ENCODE assay signal across 8 mouse cellular contexts in the genomic region with DNA sequence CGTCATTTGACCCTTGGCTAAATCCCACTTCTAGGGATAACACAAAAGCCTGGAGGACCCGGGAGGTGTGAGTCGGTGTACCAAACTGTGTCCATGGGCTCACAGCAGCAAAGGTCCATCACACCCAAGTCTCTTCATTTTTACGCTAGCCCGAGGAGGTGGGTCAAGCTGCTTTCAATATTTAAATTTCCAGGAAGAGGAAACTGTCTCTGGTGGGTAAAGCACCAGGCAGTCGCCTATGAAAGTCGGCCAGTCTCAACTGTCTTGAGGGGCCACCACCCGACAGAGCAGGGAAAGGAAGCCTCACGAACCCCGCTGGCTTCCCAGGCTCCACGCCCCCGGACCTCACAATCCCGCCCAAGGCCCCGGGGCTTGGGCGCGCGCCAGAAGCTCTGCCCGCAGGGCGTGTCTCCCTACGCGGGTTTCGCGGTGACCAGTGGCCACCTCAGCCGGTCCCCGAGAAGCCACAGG. TPM values are rescaled to one million over a fixed set of nuclear protein-coding genes. Genes with fewer than 3 reads are reported as not detected.
DNase-seq lines count a peak whose midpoint lies in the region; ATAC-seq and TF ChIP-seq lines count a peak whose summit lies in the region.

No protein-coding gene starts in this region.

- no peaks in the 10 kb centered on the region for H3K27me3 ChIP-seq in lung, embryonic 14.5 days (ENCODE audit: insufficient read depth, low read length)
- no peaks in the 10 kb centered on the region for H3K27me3 ChIP-seq in forebrain, embryonic 11.5 days (ENCODE audit: control insufficient read depth, insufficient read depth, low read length)
- no peaks in the 10 kb centered on the region for H3K27me3 ChIP-seq in kidney, embryonic 14.5 days (ENCODE audit: control insufficient read depth, insufficient read depth, low read length)
- no peaks in the 10 kb centered on the region for H3K27me3 ChIP-seq in megakaryocyte, embryonic 14.5 days (replicated peaks)
- H3K27me3 ChIP-seq in splenic B cell, adult 2 months (ENCODE audit: control insufficient read depth, insufficient read depth, low read length, poor library complexity, severe bottlenecking): no peaks in the 10 kb centered on the region

- DNase-seq in lung, embryonic 14.5 days: peak; percentile 77
- no peak for DNase-seq in lung, postnatal 4 days
- DNase-seq in ZHBTc4 (ENCODE audit: low read depth, low spot score): peak; percentile 71
- no peak for DNase-seq in forebrain, embryonic 11.5 days (ENCODE audit: low spot score)
- DNase-seq in splenic B cell, adult 2 months (ENCODE audit: low read depth, low spot score): peak; percentile 62
- DNase-seq in layer of hippocampus, adult 18-20 months (ENCODE audit: low spot score in 2 of 2): no peak

- TF ChIP-seq CTCF in lung, embryonic 14.5 days (IDR thresholded peaks at IDR 0.05; ENCODE audit: low read depth): no peak

- peak; percentile 67 for ATAC-seq in lung, embryonic 14.5 days (ENCODE audit: insufficient read depth)
- peak; percentile 52 for ATAC-seq in forebrain, embryonic 11.5 days (replicated peaks; ENCODE audit: low FRiP score)
- ATAC-seq in kidney, embryonic 14.5 days (ENCODE audit: low FRiP score, low TSS enrichment): peak; percentile 69

- H3K4me3 ChIP-seq in lung, embryonic 14.5 days (ENCODE audit: low read depth, low read length): peak overlapping the region; percentile 89
- peak overlapping the region; percentile 93 for H3K4me3 ChIP-seq in forebrain, embryonic 11.5 days (ENCODE audit: low read depth, low read length)
- H3K4me3 ChIP-seq in kidney, embryonic 14.5 days (ENCODE audit: low read length): peak overlapping the region; percentile 86
- peak overlapping the region; percentile 97 for H3K4me3 ChIP-seq in megakaryocyte, embryonic 14.5 days (replicated peaks)

- H3K9me3 ChIP-seq in lung, embryonic 14.5 days (ENCODE audit: low read depth, low read length): no peaks in the 10 kb centered on the region
- H3K9me3 ChIP-seq in forebrain, embryonic 11.5 days (ENCODE audit: control insufficient read depth, low read length): no peaks in the 10 kb centered on the region
- H3K9me3 ChIP-seq in kidney, embryonic 14.5 days (ENCODE audit: control insufficient read depth, low read length): no peaks in the 10 kb centered on the region
- no peaks in the 10 kb centered on the region for H3K9me3 ChIP-seq in megakaryocyte, embryonic 14.5 days

- WGBS in lung, embryonic 14.5 days: under 1% methylated on average over 25 of the region's 25 CpGs
- WGBS in forebrain, embryonic 11.5 days: 0% methylated on average over 25 of the region's 25 CpGs
- WGBS in kidney, embryonic 14.5 days: under 1% methylated on average over 25 of the region's 25 CpGs

- peak overlapping the region; percentile 92 for H3K27ac ChIP-seq in lung, embryonic 14.5 days (ENCODE audit: low read depth)
- peak overlapping the region; percentile 86 for H3K27ac ChIP-seq in forebrain, embryonic 11.5 days (ENCODE audit: low read depth, low read length)
- H3K27ac ChIP-seq in kidney, embryonic 14.5 days (ENCODE audit: low read depth, low read length): peak overlapping the region; percentile 85

- H3K36me3 ChIP-seq in lung, embryonic 14.5 days (ENCODE audit: insufficient read depth): peaks cover 30% of the 10 kb centered on the region
- H3K36me3 ChIP-seq in forebrain, embryonic 11.5 days (ENCODE audit: control insufficient read depth, insufficient read depth, low read length): peaks cover 8% of the 10 kb centered on the region; the same call in 1 of the 2 replicates
- H3K36me3 ChIP-seq in kidney, embryonic 14.5 days (ENCODE audit: control insufficient read depth, insufficient read depth, low read length): peaks cover 25% of the 10 kb centered on the region; the same call in 1 of the 2 replicates
- H3K36me3 ChIP-seq in megakaryocyte, embryonic 14.5 days (replicated peaks; ENCODE audit: low read length): peaks cover 38% of the 10 kb centered on the region
- H3K36me3 ChIP-seq in splenic B cell, adult 2 months (ENCODE audit: control insufficient read depth, insufficient read depth, low read length, poor library complexity, severe bottlenecking): peaks cover 4% of the 10 kb centered on the region; the same call in 1 of the 2 replicates

- no peaks in the 10 kb centered on the region for H3K4me1 ChIP-seq in lung, embryonic 14.5 days (ENCODE audit: insufficient read depth)
- H3K4me1 ChIP-seq in forebrain, embryonic 11.5 days (replicated peaks; ENCODE audit: control insufficient read depth, insufficient read depth, low read length): peaks cover 6% of the 10 kb centered on the region; the same call in 1 of the 2 replicates
- H3K4me1 ChIP-seq in kidney, embryonic 14.5 days (ENCODE audit: control insufficient read depth, insufficient read depth, low read length): 0 out of 2 replicates have a peak, but pooled peaks cover 3% of the 10 kb centered on the region
- H3K4me1 ChIP-seq in megakaryocyte, embryonic 14.5 days: peaks cover 18% of the 10 kb centered on the region; the same call in 1 of the 2 replicates

- peak overlapping the region; percentile 91 for H3K9ac ChIP-seq in lung, embryonic 14.5 days
- H3K9ac ChIP-seq in forebrain, embryonic 11.5 days (ENCODE audit: low read length): peak overlapping the region; percentile 92
- peak overlapping the region; percentile 93 for H3K9ac ChIP-seq in kidney, embryonic 14.5 days (ENCODE audit: low read depth, low read length)

- peak overlapping the region; percentile 78 for H3K4me2 ChIP-seq in lung, embryonic 14.5 days
- H3K4me2 ChIP-seq in forebrain, embryonic 11.5 days (ENCODE audit: low read depth, low read length, severe bottlenecking): peak overlapping the region; percentile 80
- peak overlapping the region; percentile 74 for H3K4me2 ChIP-seq in kidney, embryonic 14.5 days (replicated peaks; ENCODE audit: low read depth, low read length)

RNA-seq across cellular contexts. Expression of gene Pold3, which starts 0.5 kb away (rescaled TPM):
- polyA plus RNA-seq in lung, embryonic 14.5 days (2014; fragmentation: Nextera tagmentation; extraction: Ambion mirVana): 70.8 and 71.9 TPM in 2 replicates
- polyA plus RNA-seq in forebrain, embryonic 11.5 days (2014; fragmentation: Nextera tagmentation; extraction: Ambion mirVana): 116 and 121 TPM in 2 replicates
- polyA plus RNA-seq in kidney, embryonic 14.5 days (2014; fragmentation: Nextera tagmentation; extraction: Ambion mirVana): 59.5 and 67.7 TPM in 2 replicates
- 5.7 TPM in 1 of 2 replicates, not detected in the other for polyA plus RNA-seq in megakaryocyte, embryonic 14.5 days (2012; ENCODE audit: insufficient read depth, low replicate concordance)
- 10 to 100 TPM; 33.6 to 37.7 TPM for total RNA-seq in layer of hippocampus, adult 18-20 months (2021)

RNA-seq across cellular contexts. Expression of gene Lipt2, which starts 38.3 kb away (rescaled TPM):
- polyA plus RNA-seq in lung, embryonic 14.5 days (2014; fragmentation: Nextera tagmentation; extraction: Ambion mirVana): 22.9 and 27.3 TPM in 2 replicates
- polyA plus RNA-seq in forebrain, embryonic 11.5 days (2014; fragmentation: Nextera tagmentation; extraction: Ambion mirVana): 20.4 and 22.5 TPM in 2 replicates
- 27.0 and 34.2 TPM in 2 replicates for polyA plus RNA-seq in kidney, embryonic 14.5 days (2014; fragmentation: Nextera tagmentation; extraction: Ambion mirVana)
- 2.3 and 3.1 TPM in 2 replicates for polyA plus RNA-seq in megakaryocyte, embryonic 14.5 days (2012; ENCODE audit: insufficient read depth, low replicate concordance)
- total RNA-seq in layer of hippocampus, adult 18-20 months (2021): 1 to 10 TPM; 4.0 to 4.1 TPM

RNA-seq across cellular contexts. Expression of gene Kcne3, which starts 55.5 kb away (rescaled TPM):
- 1.8 and 2.2 TPM in 2 replicates for polyA plus RNA-seq in lung, embryonic 14.5 days (2014; fragmentation: Nextera tagmentation; extraction: Ambion mirVana)
- polyA plus RNA-seq in forebrain, embryonic 11.5 days (2014; fragmentation: Nextera tagmentation; extraction: Ambion mirVana): 3.3 and 4.1 TPM in 2 replicates
- polyA plus RNA-seq in kidney, embryonic 14.5 days (2014; fragmentation: Nextera tagmentation; extraction: Ambion mirVana): 2.4 and 4.9 TPM in 2 replicates
- polyA plus RNA-seq in megakaryocyte, embryonic 14.5 days (2012; ENCODE audit: insufficient read depth, low replicate concordance): not detected in 2 replicates
- total RNA-seq in layer of hippocampus, adult 18-20 months (2021): under 1 TPM; 0.43 to 0.79 TPM

Comparison
In these comparisons a context has a peak if more than half of its experiments do, and no peak if none do; other contexts are left out.
1. DNase-seq: peak in lung, embryonic 14.5 days (single experiment), ZHBTc4 (single experiment) and splenic B cell, adult 2 months (single experiment); none in lung, postnatal 4 days (0 of 2), forebrain, embryonic 11.5 days (single experiment) and layer of hippocampus, adult 18-20 months (0 of 2).
2. Peak in every context shown above with its lines, with median percentiles within 50 percentile points of each other: ATAC-seq, H3K27ac ChIP-seq, H3K4me2 ChIP-seq, H3K4me3 ChIP-seq and H3K9ac ChIP-seq.